Mouse (Mus musculus) layer of hippocampus, adult 11-12 months (tissue): ENCODE measurements around the gene Nol3.

Experiments
- DNase-seq: peaks from one replicate; pipeline ENCODE4 v3.0.0; 2022; ENCODE audit warnings: low spot score

Gene Nol3

GRCm38 (mm10) chr8:105309142-105309847 lies 33.4 kb downstream of the Nol3 start:
- DNase-seq = no peak

GRCm38 (mm10) chr8:105310118-105310517 lies 34.2 kb downstream of the Nol3 start:
- no peak for DNase-seq

DNA sequence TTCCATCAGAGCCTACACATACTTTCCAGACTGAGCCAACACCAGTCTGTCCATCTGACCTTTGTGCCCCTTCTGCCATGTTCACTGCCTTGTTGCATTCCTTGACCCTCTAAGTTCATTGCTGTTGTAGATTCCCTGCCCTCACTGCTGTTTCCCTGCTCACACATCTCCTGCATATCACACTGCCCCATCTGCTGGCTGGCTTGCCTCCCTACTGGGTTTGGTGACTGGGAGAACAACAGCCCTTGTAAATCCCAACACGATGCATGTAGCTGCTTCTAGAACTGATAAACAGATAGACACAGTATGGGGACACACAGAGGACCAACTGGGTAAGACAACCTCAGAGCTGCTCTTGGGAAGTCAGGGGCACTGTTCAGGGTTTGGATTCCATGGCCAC lies 35.8 kb downstream of the Nol3 start:
- no peak for DNase-seq

DNA sequence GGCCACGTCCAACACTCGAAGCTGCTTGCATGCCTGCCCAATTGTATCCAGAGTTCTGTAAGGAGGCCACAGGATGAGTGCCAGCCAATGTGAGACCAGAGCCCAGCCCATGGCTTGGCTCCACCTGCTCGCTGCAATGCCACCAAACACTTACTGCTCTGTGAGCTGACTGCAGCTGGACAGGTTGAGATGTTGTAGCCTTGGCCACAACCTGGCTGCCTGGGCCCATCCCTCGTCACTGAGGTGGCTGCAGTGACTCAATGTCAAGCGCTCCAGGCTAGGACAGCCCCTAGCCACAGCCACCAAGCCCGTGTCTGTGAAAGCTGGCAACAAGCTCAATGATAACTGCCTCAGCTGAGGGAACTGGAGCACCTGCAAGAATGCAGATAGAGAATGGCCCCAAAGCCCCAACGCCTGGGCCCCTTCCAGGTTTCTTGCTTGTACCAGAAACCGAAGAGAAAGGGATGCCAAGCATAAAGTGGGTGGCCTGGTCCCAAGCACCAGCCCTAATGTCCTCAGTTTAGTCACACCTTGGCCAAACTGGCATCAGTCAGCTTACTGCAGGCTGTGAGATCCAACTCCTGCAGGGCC lies 37.0 kb downstream of the Nol3 start:
- no peak for DNase-seq

- no peak for DNase-seq
Measured at GRCm38 (mm10) chr8:105313622-105314402, 37.9 kb downstream of the Nol3 start.

DNA sequence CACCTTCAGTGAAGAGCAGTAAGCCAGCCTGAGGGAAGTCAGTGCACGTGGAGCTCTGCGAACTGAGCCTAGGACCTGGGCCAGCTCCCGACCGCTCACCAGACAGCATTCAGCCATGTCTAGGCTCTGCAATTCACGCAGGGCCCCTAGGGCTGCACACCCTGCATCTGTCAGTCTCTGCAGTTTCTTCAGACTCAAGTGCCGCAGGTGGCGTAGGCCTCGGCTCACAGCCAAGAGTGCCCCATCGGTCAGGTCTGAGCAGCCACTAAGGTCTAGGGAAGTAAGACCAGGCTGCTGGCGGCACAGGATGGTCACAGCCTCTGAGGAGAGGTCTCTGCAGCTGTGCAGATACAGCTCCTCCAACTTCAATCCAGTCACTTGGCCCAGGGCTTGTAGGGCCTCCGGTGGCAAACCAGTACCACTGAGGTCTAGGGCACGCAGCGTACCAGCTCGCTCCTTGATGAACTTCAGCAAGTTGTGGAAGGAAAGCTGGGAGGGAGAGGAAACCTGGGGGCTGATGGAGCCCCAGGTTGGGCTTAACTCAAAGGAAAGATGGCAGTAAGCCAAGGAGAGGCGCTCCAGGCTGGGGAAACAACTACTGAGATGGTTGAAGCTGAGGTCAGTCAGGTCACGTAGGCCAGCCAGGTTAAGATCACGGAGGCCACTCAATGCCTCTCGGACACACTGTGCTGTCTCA lies 39.3 kb downstream of the Nol3 start:
- no peak for DNase-seq

- DNase-seq = no peak
Measured at GRCm38 (mm10) chr8:105317941-105318340, 42.0 kb downstream of the Nol3 start.

DNA sequence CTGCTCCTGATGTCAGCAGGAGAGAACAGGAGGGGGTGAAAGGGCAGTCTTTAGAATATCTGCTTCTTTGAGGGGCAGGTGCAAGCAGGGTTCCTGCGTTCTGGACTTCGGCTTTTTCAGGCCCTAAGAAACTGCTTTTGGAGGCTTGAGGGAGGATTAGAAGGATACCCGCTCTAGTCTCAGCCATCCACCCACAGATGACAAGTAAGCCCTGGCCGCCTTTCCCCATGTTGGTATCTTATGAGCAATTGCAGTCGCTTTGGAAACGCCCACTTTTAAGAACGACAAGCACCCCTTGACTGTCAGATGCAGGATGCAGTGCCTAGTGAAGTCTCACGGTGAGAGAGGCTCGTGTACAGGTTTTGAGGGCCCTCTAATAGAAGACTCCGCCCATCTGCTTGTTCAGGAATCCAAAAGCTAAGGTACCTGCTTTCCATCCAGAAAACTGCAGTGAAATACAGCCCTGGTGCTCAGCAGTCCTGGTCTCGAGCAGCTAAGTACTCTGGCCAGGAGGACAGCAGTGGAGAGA lies 42.8 kb downstream of the Nol3 start:
- no peak for DNase-seq

GRCm38 (mm10) chr8:105323183-105323582 lies 47.2 kb downstream of the Nol3 start:
- DNase-seq = no peak

DNA sequence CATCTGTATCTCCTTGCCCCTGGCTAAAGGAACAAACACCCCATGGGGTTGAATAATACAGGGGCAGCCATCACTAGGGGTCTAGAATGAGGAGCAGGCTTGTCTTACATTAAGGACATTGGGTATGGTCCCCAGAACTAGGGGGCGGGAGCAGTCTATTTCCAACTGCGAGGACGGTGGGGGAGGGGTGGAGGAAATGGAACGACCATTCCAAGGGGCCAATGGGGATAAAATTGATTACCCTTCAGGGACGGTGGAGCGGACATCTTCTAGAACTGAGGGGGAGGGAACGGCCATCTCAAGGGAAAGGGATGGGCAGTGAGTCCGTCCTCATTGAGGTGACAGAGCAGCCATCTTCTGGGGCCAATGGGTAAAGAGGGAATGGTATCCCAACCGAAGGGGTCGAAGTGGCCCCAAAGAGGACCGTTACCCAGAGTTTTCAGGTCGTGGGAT lies 49.7 kb downstream of the Nol3 start:
- no peak for DNase-seq

- DNase-seq = peak; percentile 97
Measured at GRCm38 (mm10) chr8:105326141-105326672, 50.3 kb downstream of the Nol3 start, which contains the start of the genes Lrrc29 and Tmem208. Gene Lrrc29 (minus strand): TSS chr8:105326278. Gene Tmem208 (plus strand): TSS chr8:105326354.

GRCm38 (mm10) chr8:105326968-105327367 lies 51.0 kb downstream of the Nol3 start:
- DNase-seq = no peak

DNA sequence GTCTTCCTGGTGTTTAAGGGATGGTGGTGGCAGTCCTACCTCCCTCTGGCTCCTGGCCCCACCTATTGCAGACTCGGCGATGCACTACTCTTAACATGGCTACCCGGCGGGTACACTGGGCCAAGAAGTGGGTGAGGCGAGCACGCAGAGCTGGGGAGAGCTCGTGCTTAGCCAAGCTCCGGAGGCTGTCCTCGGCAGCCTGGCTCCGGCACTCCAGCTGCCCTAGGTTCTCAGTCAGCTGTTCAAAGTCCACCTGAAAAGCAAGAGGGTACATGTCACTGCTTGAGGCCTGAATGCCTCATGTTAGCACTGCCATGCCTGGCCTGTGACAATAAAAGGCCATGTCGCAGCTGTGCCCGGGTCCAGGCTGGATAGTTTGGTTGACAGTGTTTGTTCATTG lies 54.4 kb downstream of the Nol3 start:
- DNase-seq = no peak

DNA sequence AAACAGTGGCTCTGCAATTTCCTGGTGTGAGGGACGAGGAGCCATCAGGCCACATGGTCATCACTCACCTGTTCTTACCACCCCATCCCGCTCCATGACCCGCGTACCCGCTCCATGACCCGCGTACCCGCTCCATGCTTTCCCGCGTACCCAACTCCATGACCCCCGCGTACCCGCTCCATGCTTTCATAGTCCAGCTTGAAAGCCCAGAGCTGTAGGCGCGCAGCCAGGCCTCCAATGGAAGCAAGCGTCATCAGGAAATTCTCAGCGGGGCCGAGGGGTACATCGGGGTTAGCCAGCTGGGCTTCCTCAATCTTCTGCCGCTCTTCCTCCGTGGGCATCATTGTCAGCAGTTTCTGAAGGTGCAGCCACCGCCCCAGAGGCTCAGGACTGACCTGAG lies 55.5 kb downstream of the Nol3 start:
- no peak for DNase-seq
